ENCODE assay signal across 13 mouse cellular contexts in genomic region chrX:93041096-93041495, GRCm38 (mm10).
DNase-seq lines count a peak whose midpoint lies in the region.
"Had no signal": no experiment of that assay in that cellular context is flagged by ENCODE, and none has a peak within 500 bp of the region (broad histone marks: within the 10 kb centered on the region; RNA-seq: fewer than 3 reads in every experiment).

No protein-coding gene starts in this region.

- intact Hi-C loops in left cerebral cortex, postnatal 25 days (cut with DNase I) = no loop called here
- intact Hi-C loops in left cerebral cortex, postnatal 36 days (cut with DNase I) = no loop called here

- DNase-seq in left cerebral cortex, postnatal 25 days (ENCODE audit: low spot score in 2 of 2) = peak; percentile 7
- DNase-seq in left cerebral cortex, postnatal 36 days (ENCODE audit: low spot score in 2 of 2) = no peak
- DNase-seq in cerebellum, adult 9-10 months = peak; percentile 6
- peak; percentile 23 for DNase-seq in layer of hippocampus, adult 11-12 months (ENCODE audit: low spot score)
- DNase-seq in right cerebral cortex, postnatal 10 days (ENCODE audit: low spot score in 2 of 2) = peak; percentile 17
- DNase-seq in ovary, postnatal 14 days (ENCODE audit: low spot score) = no peak
- no peak for DNase-seq in kidney, postnatal 36 days
- DNase-seq: embryo, embryonic 11 days; gastrocnemius, postnatal 36 days; kidney, postnatal 4 days; lung, postnatal 36 days; midbrain, embryonic 14.5 days; retina, postnatal 1 day had no signal

Comparison
In these comparisons a context has a peak if more than half of its experiments do, and no peak if none do; other contexts are left out.
1. DNase-seq: peak in left cerebral cortex, postnatal 25 days (2 of 2), cerebellum, adult 9-10 months (single experiment), layer of hippocampus, adult 11-12 months (single experiment) and right cerebral cortex, postnatal 10 days (2 of 2); none in left cerebral cortex, postnatal 36 days (0 of 2), ovary, postnatal 14 days (single experiment) and kidney, postnatal 36 days (0 of 2).